Mouse (Mus musculus): ENCODE data around the gene Magohb. TPM values are rescaled to one million over a fixed set of nuclear protein-coding genes. Genes with fewer than 3 reads are reported as not detected.

The Magohb gene
- 12.4 TPM for polyA plus RNA-seq (2015; fragmentation: Illumina TruSeq; extraction: RNeasy Lipid Tissue Mini Kit (QIAGEN cat#74804); ENCODE audit: low read depth, low replicate concordance)

GRCm38 (mm10) chr6:131292991-131293788, at the start of gene Magohb:
Gene Magohb, minus strand, starts transcription at chr6:131293244.

GRCm38 (mm10) chr6:131247206-131247605, 45.8 kb downstream of the Magohb start, which contains the start of gene Klra2:
Gene Klra2, minus strand, starts transcription at chr6:131247362.

Other genes with a start within 250 kb of the Magohb start
- not detected for gene Klra2, start 45.9 kb downstream of the Magohb start, polyA plus RNA-seq (2015; fragmentation: Illumina TruSeq; extraction: RNeasy Lipid Tissue Mini Kit (QIAGEN cat#74804); ENCODE audit: low read depth, low replicate concordance)
- 0.46 TPM for gene Styk1, start 60.4 kb upstream of the Magohb start, polyA plus RNA-seq (2015; fragmentation: Illumina TruSeq; extraction: RNeasy Lipid Tissue Mini Kit (QIAGEN cat#74804); ENCODE audit: low read depth, low replicate concordance)
- gene Ybx3, start 95.2 kb upstream of the Magohb start, polyA plus RNA-seq (2015; fragmentation: Illumina TruSeq; extraction: RNeasy Lipid Tissue Mini Kit (QIAGEN cat#74804); ENCODE audit: low read depth, low replicate concordance), result 33.9 TPM
- gene 5430401F13Rik, start 193.2 kb upstream of the Magohb start, polyA plus RNA-seq (2015; fragmentation: Illumina TruSeq; extraction: RNeasy Lipid Tissue Mini Kit (QIAGEN cat#74804); ENCODE audit: low read depth, low replicate concordance), result not detected
- gene Gm6619, start 193.2 kb upstream of the Magohb start, polyA plus RNA-seq (2015; fragmentation: Illumina TruSeq; extraction: RNeasy Lipid Tissue Mini Kit (QIAGEN cat#74804); ENCODE audit: low read depth, low replicate concordance), result not detected

Measured in brain, adult 10 weeks (tissue).